Comparison of ENCODE assay signal across 8 mouse cellular contexts in genomic region chr6:13677141-13677761, GRCm38 (mm10). TPM values are rescaled to one million over a fixed set of nuclear protein-coding genes. Genes with fewer than 3 reads are reported as not detected.
DNase-seq lines count a peak whose midpoint lies in the region; ATAC-seq and TF ChIP-seq lines count a peak whose summit lies in the region.

No protein-coding gene starts in this region.

- peak; percentile 84 for ATAC-seq in kidney, embryonic 14.5 days (ENCODE audit: low FRiP score, low TSS enrichment)
- peak; percentile 53 for ATAC-seq in liver, embryonic 14.5 days (ENCODE audit: insufficient read depth)
- peak; percentile 81 for ATAC-seq in neural tube, embryonic 15.5 days (ENCODE audit: low FRiP score)

- no peak for TF ChIP-seq CTCF in liver, embryonic 14.5 days (IDR thresholded peaks at IDR 0.05; ENCODE audit: low read depth)

- no peaks in the 10 kb centered on the region for H3K9me3 ChIP-seq in kidney, embryonic 14.5 days (ENCODE audit: control insufficient read depth, low read length)
- no peaks in the 10 kb centered on the region for H3K9me3 ChIP-seq in liver, embryonic 14.5 days (ENCODE audit: control insufficient read depth, low read length)
- H3K9me3 ChIP-seq in neural tube, embryonic 15.5 days (replicated peaks) = no peaks in the 10 kb centered on the region

- H3K9ac ChIP-seq in kidney, embryonic 14.5 days (ENCODE audit: low read depth, low read length) = peak overlapping the region; percentile 92
- peak overlapping the region; percentile 87 for H3K9ac ChIP-seq in liver, embryonic 14.5 days (replicated peaks)
- peak overlapping the region; percentile 96 for H3K9ac ChIP-seq in neural tube, embryonic 15.5 days (replicated peaks)

- DNase-seq in CD8-positive naive resting alpha-beta T cell, adult 2 months (ENCODE audit: low read depth in 2 of 2, low spot score in 2 of 2) = peak; percentile 32 to 44
- peak; percentile 21 for DNase-seq in adrenal gland, adult 8-10 months
- DNase-seq in embryo, embryonic 9.5 days (ENCODE audit: extremely low spot score) = peak; percentile 76
- peak; percentile 25 to 38 for DNase-seq in gastrocnemius, postnatal 4 days (ENCODE audit: low spot score in 2 of 2)
- DNase-seq in liver, embryonic 14.5 days (ENCODE audit: low read depth in 3 of 3, low spot score in 3 of 3) = peak; percentile 3 to 9 (median 4)
- peak; percentile 53 for DNase-seq in thymus, postnatal 0 days (ENCODE audit: low spot score)

- H3K27me3 ChIP-seq in kidney, embryonic 14.5 days (ENCODE audit: control insufficient read depth, insufficient read depth, low read length) = no peaks in the 10 kb centered on the region
- no peaks in the 10 kb centered on the region for H3K27me3 ChIP-seq in liver, embryonic 14.5 days (ENCODE audit: control insufficient read depth, insufficient read depth, low read length)
- H3K27me3 ChIP-seq in neural tube, embryonic 15.5 days (replicated peaks) = no peaks in the 10 kb centered on the region

- no peaks in the 10 kb centered on the region for H3K4me1 ChIP-seq in kidney, embryonic 14.5 days (ENCODE audit: control insufficient read depth, insufficient read depth, low read length)
- no peaks in the 10 kb centered on the region; a peak in 3 of 4 replicates for H3K4me1 ChIP-seq in liver, embryonic 14.5 days (replicated peaks; ENCODE audit: control insufficient read depth in 2 of 2, insufficient read depth in 2 of 2, low read length in 1 of 2)
- peaks cover 14% of the 10 kb centered on the region for H3K4me1 ChIP-seq in neural tube, embryonic 15.5 days

- peak overlapping the region; percentile 82 for H3K4me2 ChIP-seq in kidney, embryonic 14.5 days (replicated peaks; ENCODE audit: low read depth, low read length)
- H3K4me2 ChIP-seq in liver, embryonic 14.5 days (ENCODE audit: low read depth) = peak overlapping the region; percentile 78
- peak overlapping the region; percentile 77 for H3K4me2 ChIP-seq in neural tube, embryonic 15.5 days

- 1% methylated on average over 37 of the region's 43 CpGs for WGBS in kidney, embryonic 14.5 days
- WGBS in liver, embryonic 14.5 days (ENCODE audit: insufficient replicate concordance) = under 1% methylated on average over 41 of the region's 43 CpGs
- under 1% methylated on average over 40 of the region's 43 CpGs for WGBS in neural tube, embryonic 15.5 days

- H3K4me3 ChIP-seq in kidney, embryonic 14.5 days (ENCODE audit: low read length) = peak overlapping the region; percentile 86
- peak overlapping the region; percentile 72 to 77 for H3K4me3 ChIP-seq in liver, embryonic 14.5 days (ENCODE audit: insufficient read depth in 1 of 2, low read depth in 2 of 2, low read length in 2 of 2)
- peak overlapping the region; percentile 96 for H3K4me3 ChIP-seq in neural tube, embryonic 15.5 days (replicated peaks)

- TF ChIP-seq EP300 in liver, embryonic 14.5 days (IDR thresholded peaks at IDR 0.05; ENCODE audit: low read depth) = no peak

- no peaks in the 10 kb centered on the region for H3K36me3 ChIP-seq in kidney, embryonic 14.5 days (ENCODE audit: control insufficient read depth, insufficient read depth, low read length)
- H3K36me3 ChIP-seq in liver, embryonic 14.5 days (replicated peaks; ENCODE audit: control insufficient read depth, insufficient read depth, low read depth) = no peaks in the 10 kb centered on the region
- H3K36me3 ChIP-seq in neural tube, embryonic 15.5 days = no peaks in the 10 kb centered on the region

- peak overlapping the region; percentile 92 for H3K27ac ChIP-seq in kidney, embryonic 14.5 days (ENCODE audit: low read depth, low read length)
- H3K27ac ChIP-seq in liver, embryonic 14.5 days = peak overlapping the region; percentile 30; the same call in 1 of the 2 replicates
- peak overlapping the region; percentile 95 for H3K27ac ChIP-seq in neural tube, embryonic 15.5 days (replicated peaks)

RNA-seq across cellular contexts. Expression of gene Bmt2, which starts 0.5 kb away (rescaled TPM):
- total RNA-seq in adrenal gland, adult 8-10 months (2022) = 10 to 100 TPM; 12.2 to 15.0 (median 14.4) TPM
- 1 to 10 TPM; 8.9 to 9.5 TPM for total RNA-seq in gastrocnemius, postnatal 4 days (2021)
- polyA plus RNA-seq in kidney, embryonic 14.5 days (2014; fragmentation: Nextera tagmentation; extraction: Ambion mirVana) = 17.9 and 24.7 TPM in 2 replicates
- 1.7 and 2.2 TPM in 2 replicates for polyA plus RNA-seq in liver, embryonic 14.5 days (2012; rRNA removed)
- 3.0 and 3.3 TPM in 2 replicates for polyA plus RNA-seq in liver, embryonic 14.5 days (2014; fragmentation: Nextera tagmentation; extraction: Ambion mirVana)
- polyA plus RNA-seq in neural tube, embryonic 15.5 days (2015; fragmentation: Nextera tagmentation; extraction: Ambion mirVana) = 20.6 and 21.2 TPM in 2 replicates
- 8.6 and 11.6 TPM in 2 replicates for polyA plus RNA-seq in thymus, postnatal 0 days (2015; fragmentation: Nextera tagmentation; extraction: Ambion mirVana)

Comparison
In these comparisons a context has a peak if more than half of its experiments do, and no peak if none do; other contexts are left out.
1. Peak in every context shown above with its lines: DNase-seq, ATAC-seq, H3K4me3 ChIP-seq and H3K27ac ChIP-seq.
2. DNase-seq: peak in every context shown above with its lines; median percentile 76 in embryo, embryonic 9.5 days; 53 in thymus, postnatal 0 days; 38 in CD8-positive naive resting alpha-beta T cell, adult 2 months; 32 in gastrocnemius, postnatal 4 days; 21 in adrenal gland, adult 8-10 months; 4 in liver, embryonic 14.5 days.
3. H3K27ac ChIP-seq: peak in every context shown above with its lines; median percentile 95 in neural tube, embryonic 15.5 days; 92 in kidney, embryonic 14.5 days; 30 in liver, embryonic 14.5 days.